Mouse (Mus musculus): ENCODE measurements around the gene Trpm8. TPM values are rescaled to one million over a fixed set of nuclear protein-coding genes. Genes with fewer than 3 reads are reported as not detected.

The Trpm8 gene
- polyA plus RNA-seq, 1 experiment from 2014 or later: 0.01 TPM

DNA sequence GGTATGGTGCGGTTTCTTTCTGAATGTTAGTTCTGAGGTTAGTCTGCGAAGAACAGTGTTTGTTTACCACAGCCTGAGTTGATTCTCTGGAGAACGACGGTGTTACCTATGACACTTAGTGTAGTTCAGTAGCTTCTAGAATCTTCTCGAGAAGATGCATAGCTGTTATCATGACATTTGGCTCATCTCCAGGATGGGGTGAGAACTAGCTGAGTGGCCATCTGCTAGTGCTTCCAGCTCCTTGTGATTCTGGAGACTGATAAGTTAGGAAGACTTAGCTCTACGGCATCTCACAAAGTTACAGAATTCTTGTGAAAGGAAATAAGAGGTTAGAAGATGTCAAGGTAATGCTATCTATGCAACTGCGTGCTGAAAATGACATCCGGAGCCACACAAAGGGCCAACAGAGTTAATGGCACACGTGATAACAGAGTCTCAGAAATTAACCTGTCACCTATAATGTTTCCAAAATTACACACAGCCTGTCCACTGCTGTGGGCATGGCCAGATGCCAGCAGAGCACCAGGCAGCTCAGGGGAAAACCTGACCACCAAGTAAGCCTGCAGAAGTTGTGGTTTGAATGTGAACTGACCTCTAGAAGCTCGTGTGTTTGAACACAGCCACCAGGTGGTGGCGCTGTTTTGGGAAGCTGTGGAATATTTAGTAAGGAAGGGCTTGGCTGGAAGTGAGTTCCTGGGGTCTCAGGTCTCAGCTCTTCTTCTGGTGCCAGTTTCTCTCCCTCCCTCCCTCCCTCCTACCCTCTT lies 89.6 kb downstream of the Trpm8 start:
- H3K27me3 ChIP-seq: no peaks in the 10 kb centered on the region
- TF ChIP-seq CTCF (IDR thresholded peaks at IDR 0.05): peak; percentile 70
- ChIA-PET POLR2A (no interaction called here), CTCF (interaction anchor here (0.9 to 3.9 kb wide), 7 partner anchors 10 to 39 kb away, joined by 3 to 14 read pairs (median 4); partner anchors contain the start of gene Spp2)
- DNase-seq (ENCODE audit: low read depth, low spot score) (no peak), ATAC-seq (no peak)
- in situ Hi-C loops (cut with MboI; ENCODE audit: low pct_unique_long_range_greater_than_20kb): no loop called here

- DNase-seq (ENCODE audit: low read depth, low spot score) (no peak), ATAC-seq (no peak)
- POLR2A ChIA-PET: no interaction called here
Measured at GRCm38 (mm10) chr1:88378446-88378845, 101.0 kb downstream of the Trpm8 start.

GRCm38 (mm10) chr1:88391632-88392031 lies 114.2 kb downstream of the Trpm8 start:
- ATAC-seq (no peak), DNase-seq (ENCODE audit: low read depth, low spot score) (no peak)
- no peak for TF ChIP-seq CTCF (IDR thresholded peaks at IDR 0.05)
- in situ Hi-C loops (cut with MboI; ENCODE audit: low pct_unique_long_range_greater_than_20kb): no loop called here
- ChIA-PET CTCF (no interaction called here), POLR2A (no interaction called here)
- H3K27me3 ChIP-seq: no peaks in the 10 kb centered on the region

More at GRCm38 (mm10) chr1:88378446-88378845, 101.0 kb downstream of the Trpm8 start:
- TF ChIP-seq CTCF (IDR thresholded peaks at IDR 0.05): no peak
- in situ Hi-C loops (cut with MboI; ENCODE audit: low pct_unique_long_range_greater_than_20kb): no loop called here
- CTCF ChIA-PET: interaction anchor here (0.9 kb wide), 1 partner anchor 11 kb away, joined by 3 read pairs; no protein-coding TSS in a partner anchor
- no peaks in the 10 kb centered on the region for H3K27me3 ChIP-seq

DNA sequence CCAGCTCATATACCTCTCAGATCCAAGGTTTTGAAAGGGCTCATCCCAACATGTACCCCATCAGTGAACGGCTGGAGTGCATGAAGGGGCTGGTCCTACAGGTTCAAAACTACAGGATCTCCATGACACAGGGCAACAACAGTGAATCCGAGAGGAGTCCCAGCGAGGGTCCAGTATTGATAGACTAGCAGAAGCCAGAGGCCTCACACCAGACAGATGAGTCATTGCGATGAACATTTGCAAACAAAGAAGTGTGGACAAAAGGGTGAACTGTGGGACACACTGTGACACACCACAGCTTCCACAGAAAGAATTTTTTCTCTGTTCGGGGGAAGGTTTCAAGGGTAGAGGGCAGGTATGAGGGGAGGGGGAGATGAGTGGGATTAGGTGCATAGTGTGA lies 115.9 kb downstream of the Trpm8 start:
- POLR2A ChIA-PET: no interaction called here
- in situ Hi-C loops (cut with MboI; ENCODE audit: low pct_unique_long_range_greater_than_20kb): no loop called here
- ATAC-seq (no peak), DNase-seq (ENCODE audit: low read depth, low spot score) (no peak)
- TF ChIP-seq CTCF (IDR thresholded peaks at IDR 0.05): no peak
- H3K27me3 ChIP-seq: no peaks in the 10 kb centered on the region
- CTCF ChIA-PET: no interaction called here

DNA sequence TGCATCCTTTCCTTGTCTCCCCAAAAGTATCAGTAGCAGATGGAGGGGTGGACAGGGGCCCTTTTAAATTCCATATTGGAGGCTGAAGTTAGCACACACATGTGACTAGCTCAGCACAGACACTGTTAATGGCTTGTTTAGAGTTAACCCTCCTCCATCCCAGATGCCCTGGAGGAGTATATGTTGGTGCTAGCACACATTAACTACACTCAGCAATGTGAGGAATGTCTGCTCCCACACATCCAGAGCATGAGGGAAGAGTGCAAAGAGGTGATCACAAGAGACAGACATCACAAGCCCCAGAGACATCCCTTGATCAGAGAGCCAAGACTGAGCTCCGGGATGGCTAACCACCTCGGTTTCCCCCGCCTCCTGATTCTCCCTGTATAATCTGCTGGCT lies 125.9 kb downstream of the Trpm8 start:
- CTCF ChIA-PET: interaction anchor here (1.3 kb wide), 1 partner anchor 36 kb away, joined by 3 read pairs; no protein-coding TSS in a partner anchor
- POLR2A ChIA-PET: interaction anchor here (0.5 to 0.7 kb wide), 2 partner anchors 286 to 329 kb away, joined by 3 to 4 read pairs; no protein-coding TSS in a partner anchor
- in situ Hi-C loops (cut with MboI; ENCODE audit: low pct_unique_long_range_greater_than_20kb): no loop called here
- no peaks in the 10 kb centered on the region for H3K27me3 ChIP-seq
- ATAC-seq (peak; percentile 46), DNase-seq (ENCODE audit: low read depth, low spot score) (peak; percentile 3)
- no peak for TF ChIP-seq CTCF (IDR thresholded peaks at IDR 0.05)

DNA sequence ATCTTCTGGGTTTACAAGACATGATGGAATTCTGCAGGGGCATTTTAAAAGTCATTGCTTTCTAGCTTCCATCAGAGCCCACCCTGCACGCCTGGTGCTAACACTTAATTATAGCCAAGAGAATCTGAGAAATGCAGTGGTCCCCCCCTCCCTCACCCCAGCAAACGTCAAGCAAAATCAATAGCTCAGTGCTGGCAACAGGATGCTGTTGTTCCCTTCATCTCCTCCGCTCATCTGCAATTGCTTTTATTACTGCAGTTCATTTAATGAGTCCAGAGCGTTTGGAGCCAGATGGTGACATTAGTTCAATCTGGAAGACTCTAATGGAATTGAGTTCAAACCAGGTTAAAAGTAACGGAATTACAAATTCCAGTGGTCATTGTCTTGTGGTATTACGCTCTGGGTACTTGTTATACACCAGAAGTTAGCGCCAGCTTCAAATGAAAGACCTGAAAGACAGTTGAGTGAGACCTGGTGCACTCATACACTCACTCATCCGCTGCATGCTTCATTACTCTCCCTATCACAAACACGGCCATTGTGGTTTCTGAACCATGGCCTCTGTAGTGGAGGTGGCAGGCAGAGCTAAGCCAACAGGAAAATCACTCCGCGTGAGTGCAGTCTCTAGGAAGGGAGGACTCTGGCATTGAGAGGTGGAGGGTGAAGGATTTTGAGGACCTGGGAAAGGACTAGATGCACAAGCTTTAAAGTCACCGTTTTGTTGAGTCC lies 128.8 kb downstream of the Trpm8 start:
- ChIA-PET CTCF (interaction anchor here (0.9 kb wide), 1 partner anchor 40 kb away, joined by 4 read pairs; no protein-coding TSS in a partner anchor), POLR2A (no interaction called here)
- DNase-seq (ENCODE audit: low read depth, low spot score): peak; percentile 10
- in situ Hi-C loops (cut with MboI; ENCODE audit: low pct_unique_long_range_greater_than_20kb): no loop called here
- ATAC-seq: no peak
- TF ChIP-seq CTCF (IDR thresholded peaks at IDR 0.05): no peak
- no peaks in the 10 kb centered on the region for H3K27me3 ChIP-seq

DNA sequence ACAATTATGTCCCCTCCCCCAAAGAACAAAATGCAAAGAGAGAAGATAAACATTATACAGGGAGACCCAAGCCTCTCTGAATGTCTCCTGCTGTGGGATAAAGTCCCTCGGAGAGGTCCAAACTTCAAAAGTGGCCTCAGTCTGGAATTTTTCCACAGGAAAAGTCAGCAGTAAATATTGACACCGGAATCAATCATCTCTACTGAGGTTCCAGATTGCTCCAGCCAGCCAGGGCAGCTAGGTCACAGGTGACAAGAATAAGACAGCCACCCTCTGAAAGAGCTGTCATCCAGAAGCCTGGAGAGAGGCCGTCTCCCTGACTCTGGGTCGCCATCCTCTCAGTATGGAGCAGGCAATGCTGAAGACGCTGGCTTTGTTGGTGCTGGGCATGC lies 129.3 kb downstream of the Trpm8 start, which contains the start of gene Spp2:
Gene Spp2 (plus strand): TSS at position 155 of the 392 bp plus-strand sequence.
- no peak for TF ChIP-seq CTCF (IDR thresholded peaks at IDR 0.05)
- POLR2A ChIA-PET: interaction anchor here (0.6 kb wide), 1 partner anchor 133 kb away, joined by 4 read pairs; no protein-coding TSS in a partner anchor
- no peak for DNase-seq (ENCODE audit: low read depth, low spot score)
- in situ Hi-C loops (cut with MboI; ENCODE audit: low pct_unique_long_range_greater_than_20kb): no loop called here
- ATAC-seq: no peak
- CTCF ChIA-PET: interaction anchor here (0.9 kb wide), 1 partner anchor 40 kb away, joined by 4 read pairs; no protein-coding TSS in a partner anchor
- H3K27me3 ChIP-seq: no peaks in the 10 kb centered on the region

DNA sequence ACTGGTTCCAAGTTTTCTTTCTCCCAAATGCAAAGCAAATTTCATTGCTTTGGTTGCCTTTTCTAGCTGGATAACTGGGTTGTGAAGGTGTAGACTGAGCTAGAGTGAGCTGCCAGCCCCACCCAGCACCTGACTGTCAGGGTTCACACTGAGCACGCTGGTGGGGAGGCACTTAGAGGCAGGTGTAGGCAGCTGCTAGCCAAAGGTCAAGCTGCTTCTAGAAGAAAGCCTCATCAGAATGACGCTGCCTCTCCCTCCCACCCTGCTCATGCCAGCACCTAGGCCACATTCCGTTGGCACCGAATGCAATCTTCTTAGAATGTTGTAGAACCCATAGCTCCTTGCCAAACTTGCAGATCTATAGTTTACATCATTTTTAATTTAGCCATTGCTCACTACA lies 130.9 kb downstream of the Trpm8 start:
- ChIA-PET POLR2A (no interaction called here), CTCF (no interaction called here)
- in situ Hi-C loops (cut with MboI; ENCODE audit: low pct_unique_long_range_greater_than_20kb): no loop called here
- no peak for TF ChIP-seq CTCF (IDR thresholded peaks at IDR 0.05)
- ATAC-seq (no peak), DNase-seq (ENCODE audit: low read depth, low spot score) (no peak)
- H3K27me3 ChIP-seq: no peaks in the 10 kb centered on the region

GRCm38 (mm10) chr1:88412013-88412412 lies 134.6 kb downstream of the Trpm8 start:
- ChIA-PET CTCF (interaction anchor here (1.9 kb wide), 1 partner anchor 299 kb away, joined by 5 read pairs; no protein-coding TSS in a partner anchor), POLR2A (interaction anchor here (0.5 kb wide), 1 partner anchor 344 kb away, joined by 3 read pairs; no protein-coding TSS in a partner anchor)
- H3K27me3 ChIP-seq: no peaks in the 10 kb centered on the region
- no peak for TF ChIP-seq CTCF (IDR thresholded peaks at IDR 0.05)
- in situ Hi-C loops (cut with MboI; ENCODE audit: low pct_unique_long_range_greater_than_20kb): no loop called here
- DNase-seq (ENCODE audit: low read depth, low spot score) (no peak), ATAC-seq (no peak)

DNA sequence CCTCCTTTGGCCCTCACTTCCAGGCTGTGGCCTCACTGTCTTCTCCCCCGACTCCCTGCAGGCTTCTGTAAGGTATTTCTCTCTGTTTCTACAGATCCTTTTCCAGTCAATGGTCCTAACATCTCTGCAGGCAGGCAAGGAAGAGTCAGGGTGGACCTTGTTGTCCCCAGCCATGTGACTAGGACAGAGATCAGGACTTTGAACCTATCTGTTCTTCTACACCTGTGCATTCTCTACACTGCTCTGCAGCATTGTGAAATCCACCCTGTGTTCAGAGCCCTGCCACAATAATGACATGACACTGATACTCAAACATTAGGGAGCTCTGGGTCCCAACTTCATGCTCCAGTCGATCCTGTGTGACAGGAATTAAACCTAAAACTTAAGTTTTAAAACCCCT lies 141.5 kb downstream of the Trpm8 start:
- H3K27me3 ChIP-seq: no peaks in the 10 kb centered on the region
- in situ Hi-C loops (cut with MboI; ENCODE audit: low pct_unique_long_range_greater_than_20kb): no loop called here
- no peak for TF ChIP-seq CTCF (IDR thresholded peaks at IDR 0.05)
- ChIA-PET POLR2A (no interaction called here), CTCF (no interaction called here)
- ATAC-seq (no peak), DNase-seq (ENCODE audit: low read depth, low spot score) (no peak)

DNA sequence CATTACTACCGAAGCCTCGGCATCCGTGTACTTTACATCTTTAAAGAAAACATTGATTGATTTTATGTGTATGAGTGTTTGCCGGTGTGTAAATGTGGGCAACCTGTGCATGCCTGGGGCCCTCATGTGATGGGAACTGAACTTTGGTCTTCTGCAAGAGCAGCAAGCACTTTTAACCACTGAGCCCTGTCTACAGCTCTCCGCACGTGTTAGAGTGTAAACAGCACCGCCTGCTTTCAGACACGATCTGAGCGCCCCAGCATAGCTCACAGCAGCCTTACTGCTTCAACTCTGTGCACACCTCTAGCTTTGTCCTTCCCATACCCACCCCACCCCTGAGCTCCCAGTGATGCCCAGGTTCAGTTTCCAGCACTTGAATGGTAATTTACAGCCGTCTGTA lies 144.6 kb downstream of the Trpm8 start:
- no peak for ATAC-seq
- POLR2A ChIA-PET: no interaction called here
- CTCF ChIA-PET: no interaction called here

More for the DNA sequence above, 144.6 kb downstream of the Trpm8 start:
- in situ Hi-C loops (cut with MboI; ENCODE audit: low pct_unique_long_range_greater_than_20kb): loop anchor here (5.0 kb wide), 3 partner anchors 65 to 770 kb away; no protein-coding TSS in a partner anchor
- DNase-seq (ENCODE audit: low read depth, low spot score): no peak
- no peaks in the 10 kb centered on the region for H3K27me3 ChIP-seq
- no peak for TF ChIP-seq CTCF (IDR thresholded peaks at IDR 0.05)
